Mouse (Mus musculus): ENCODE measurements around the gene Eef2. TPM values are rescaled to one million over a fixed set of nuclear protein-coding genes. Genes with fewer than 3 reads are reported as not detected.
A peak's percentile ranks its signal among the peaks of the same experiment; 100 is the strongest.
"Not testable (repeated sequence)": the region's sequence is repeated elsewhere in the genome, so short reads cannot be mapped to it uniquely, and the experiment has no call there.

Eef2 gene
- total and polyA plus RNA-seq, 3 experiments = 1,752 to 4,660 (median 2,649) TPM

DNA sequence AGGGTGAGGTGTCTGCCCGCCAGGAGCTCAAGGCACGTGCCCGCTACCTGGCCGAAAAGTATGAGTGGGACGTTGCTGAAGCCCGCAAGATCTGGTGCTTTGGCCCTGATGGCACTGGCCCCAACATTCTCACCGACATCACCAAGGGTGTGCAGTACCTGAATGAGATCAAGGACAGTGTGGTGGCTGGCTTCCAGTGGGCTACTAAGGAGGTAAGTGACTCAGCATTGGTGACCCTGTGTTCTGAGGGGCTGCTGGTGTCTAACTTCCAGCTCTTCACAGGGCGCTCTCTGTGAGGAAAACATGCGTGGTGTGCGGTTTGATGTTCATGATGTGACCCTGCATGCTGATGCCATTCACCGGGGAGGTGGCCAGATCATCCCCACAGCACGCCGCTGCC lies 4.5 kb downstream of the Eef2 start:
- Histone ChIP-seq H3K4me1 (ENCODE audit: control insufficient read depth in 1 of 2, insufficient read depth in 2 of 2) (peaks cover 22 to 50% of the 10 kb centered on the region in 2 experiments), H3K4me2 (ENCODE audit: insufficient read depth, low read depth, poor library complexity, severe bottlenecking) (no peak overlapping the region), H3K27me3 (replicated peaks) (no peaks in the 10 kb centered on the region), H3K9me3 (replicated peaks; ENCODE audit: low read length) (no peaks in the 10 kb centered on the region), H3K9ac (ENCODE audit: insufficient read depth, low read depth) (no peak overlapping the region), H3K79me2 (replicated peaks; ENCODE audit: control insufficient read depth, extremely low read depth, insufficient read depth, poor library complexity, severe bottlenecking) (peaks cover 42% of the 10 kb centered on the region), H3K36me3 (replicated peaks in 1 of 2; ENCODE audit: control insufficient read depth in 1 of 2, insufficient read depth in 1 of 2, low read length in 1 of 2) (peaks cover 60 to 73% of the 10 kb centered on the region in 2 experiments), H3K27ac (ENCODE audit: insufficient read depth, low read depth) (no peak overlapping the region; the same call in 1 of the 2 replicates), H3K4me3 (replicated peaks in 1 of 3; ENCODE audit: low read depth in 2 of 3, low read length in 2 of 3, poor library complexity in 1 of 3) (no peak overlapping the region)
- no peak for TF ChIP-seq JUND (conservative IDR thresholded peaks at IDR 0.05; ENCODE audit: low read depth, low read length)
- no peak for TF ChIP-seq TCF12 (IDR thresholded peaks at IDR 0.05; ENCODE audit: low read depth, low read length)
- no peak for TF ChIP-seq CHD1 (IDR thresholded peaks at IDR 0.05; ENCODE audit: low read depth, low read length)
- 0 out of 2 replicates have a peak, but pooled peaks have one; percentile 1 for TF ChIP-seq POLR2AphosphoS2 (IDR thresholded peaks at IDR 0.05; ENCODE audit: low read depth, low read length)
- no peak for TF ChIP-seq MAX (IDR thresholded peaks at IDR 0.05; ENCODE audit: low read length)
- no peak for TF ChIP-seq USF1 (IDR thresholded peaks at IDR 0.05; ENCODE audit: low read depth, low read length)
- TF ChIP-seq USF2 (conservative IDR thresholded peaks at IDR 0.05; ENCODE audit: low read depth, low read length) = no peak
- in situ Hi-C loops (cut with MboI; ENCODE audit: low pct_ligation_motif_present, low pct_unique_long_range_greater_than_20kb, low sequenced_read_pairs) (no loop called here), dilution Hi-C loops (cut with MboI; ENCODE audit: extremely low pct_ligation_motif_present, extremely low pct_unique_long_range_greater_than_20kb, low sequenced_read_pairs) (no loop called here)
- no peak for DNase-seq (ENCODE audit: extremely low read depth)

DNA sequence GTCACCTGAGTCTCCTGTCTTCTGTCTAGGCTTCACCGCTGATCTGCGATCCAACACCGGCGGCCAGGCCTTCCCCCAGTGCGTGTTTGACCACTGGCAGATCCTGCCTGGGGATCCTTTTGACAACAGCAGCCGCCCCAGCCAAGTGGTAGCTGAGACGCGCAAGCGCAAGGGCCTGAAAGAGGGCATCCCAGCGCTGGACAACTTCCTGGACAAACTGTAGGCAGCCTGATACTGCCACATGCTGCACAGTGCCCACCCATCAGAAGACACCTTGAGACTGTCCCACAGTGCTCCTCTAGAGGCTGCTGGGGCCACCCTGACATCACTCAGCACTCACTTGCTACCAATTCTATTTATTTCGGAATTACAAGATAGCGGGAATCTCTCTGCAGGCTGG lies 5.4 kb downstream of the Eef2 start:
- H3K4me3 ChIP-seq (replicated peaks in 1 of 3; ENCODE audit: low read depth in 2 of 3, low read length in 2 of 3, poor library complexity in 1 of 3); H3K27me3 ChIP-seq (replicated peaks); in situ Hi-C loops (cut with MboI; ENCODE audit: low pct_ligation_motif_present, low pct_unique_long_range_greater_than_20kb, low sequenced_read_pairs); H3K9me3 ChIP-seq (replicated peaks; ENCODE audit: low read length); H3K4me2 ChIP-seq (ENCODE audit: insufficient read depth, low read depth, poor library complexity, severe bottlenecking); dilution Hi-C loops (cut with MboI; ENCODE audit: extremely low pct_ligation_motif_present, extremely low pct_unique_long_range_greater_than_20kb, low sequenced_read_pairs); H3K9ac ChIP-seq (ENCODE audit: insufficient read depth, low read depth); DNase-seq (ENCODE audit: extremely low read depth); H3K27ac ChIP-seq (ENCODE audit: insufficient read depth, low read depth): not testable (repeated sequence)
- H3K36me3 ChIP-seq (replicated peaks in 1 of 2; ENCODE audit: control insufficient read depth in 1 of 2, insufficient read depth in 1 of 2, low read length in 1 of 2) = peaks cover 66 to 79% of the 10 kb centered on the region in 2 experiments
- peaks cover 22 to 49% of the 10 kb centered on the region in 2 experiments for H3K4me1 ChIP-seq (ENCODE audit: control insufficient read depth in 1 of 2, insufficient read depth in 2 of 2)
- H3K79me2 ChIP-seq (replicated peaks; ENCODE audit: control insufficient read depth, extremely low read depth, insufficient read depth, poor library complexity, severe bottlenecking) = peaks cover 38% of the 10 kb centered on the region

GRCm38 (mm10) chr10:81182336-81183333 lies 6.2 kb downstream of the Eef2 start, which contains the start of gene Dapk3:
Gene Dapk3 (plus strand): TSS chr10:81183005.
- in situ Hi-C loops (cut with MboI; ENCODE audit: low pct_ligation_motif_present, low pct_unique_long_range_greater_than_20kb, low sequenced_read_pairs) (no loop called here), dilution Hi-C loops (cut with MboI; ENCODE audit: extremely low pct_ligation_motif_present, extremely low pct_unique_long_range_greater_than_20kb, low sequenced_read_pairs) (no loop called here)
- Histone ChIP-seq H3K79me2 (replicated peaks; ENCODE audit: control insufficient read depth, extremely low read depth, insufficient read depth, poor library complexity, severe bottlenecking) (peaks cover 30% of the 10 kb centered on the region), H3K27me3 (replicated peaks) (no peaks in the 10 kb centered on the region), H3K4me2 (ENCODE audit: insufficient read depth, low read depth, poor library complexity, severe bottlenecking) (peak within 1 kb of the TSS; percentile 24), H3K4me3 (replicated peaks in 1 of 3; ENCODE audit: low read depth in 2 of 3, low read length in 2 of 3, poor library complexity in 1 of 3) (peak within 1 kb of the TSS; percentile 60 to 77 (median 66)), H3K9ac (ENCODE audit: insufficient read depth, low read depth) (peak within 1 kb of the TSS; percentile 64), H3K36me3 (replicated peaks in 1 of 2; ENCODE audit: control insufficient read depth in 1 of 2, insufficient read depth in 1 of 2, low read length in 1 of 2) (peaks cover 69 to 81% of the 10 kb centered on the region in 2 experiments), H3K27ac (ENCODE audit: insufficient read depth, low read depth) (peak within 1 kb of the TSS; percentile 85), H3K9me3 (replicated peaks; ENCODE audit: low read length) (no peaks in the 10 kb centered on the region), H3K4me1 (ENCODE audit: control insufficient read depth in 1 of 2, insufficient read depth in 2 of 2) (peaks cover 22 to 49% of the 10 kb centered on the region in 2 experiments)
- DNase-seq (ENCODE audit: extremely low read depth) = peak; percentile 100
- TF ChIP-seq ELF1 (IDR thresholded peaks at IDR 0.05; ENCODE audit: low read depth, low read length) = peak; percentile 96
- no peak for TF ChIP-seq E2F4 (IDR thresholded peaks at IDR 0.05; ENCODE audit: insufficient replicate concordance, low read depth, low read length)
- TF ChIP-seq ETS1 (conservative IDR thresholded peaks at IDR 0.05; ENCODE audit: low read depth, low read length) = no peak
- peak; percentile 67; the same call in 1 of the 2 replicates for TF ChIP-seq USF2 (conservative IDR thresholded peaks at IDR 0.05; ENCODE audit: low read depth, low read length)
- TF ChIP-seq ZNF384 (IDR thresholded peaks at IDR 0.05; ENCODE audit: low read depth, low read length) = no peak
- peak; percentile 99 for TF ChIP-seq ZMIZ1 (IDR thresholded peaks at IDR 0.05; ENCODE audit: low read depth, low read length)
- TF ChIP-seq CHD2 (IDR thresholded peaks at IDR 0.05; ENCODE audit: low read length) = peak; percentile 97
- TF ChIP-seq UBTF (IDR thresholded peaks at IDR 0.05; ENCODE audit: low read depth, low read length) = no peak
- TF ChIP-seq EP300 (IDR thresholded peaks at IDR 0.05; ENCODE audit: low read length) = no peak
- peak; percentile 30; the same call in 1 of the 2 replicates for TF ChIP-seq ZKSCAN1 (IDR thresholded peaks at IDR 0.05; ENCODE audit: borderline replicate concordance, low read depth, low read length)
- TF ChIP-seq NELFE (IDR thresholded peaks at IDR 0.05; ENCODE audit: low read depth, low read length) = peak; percentile 62; the same call in 1 of the 2 replicates
- peak; percentile 46 for TF ChIP-seq MAX (IDR thresholded peaks at IDR 0.05; ENCODE audit: low read length)
- TF ChIP-seq TCF12 (IDR thresholded peaks at IDR 0.05; ENCODE audit: low read depth, low read length) = peak; percentile 56; the same call in 1 of the 2 replicates
- peak; percentile 73; the same call in 1 of the 2 replicates for TF ChIP-seq KAT2A (IDR thresholded peaks at IDR 0.05; ENCODE audit: insufficient replicate concordance, low read length)
- TF ChIP-seq TBP (conservative IDR thresholded peaks at IDR 0.05; ENCODE audit: low read depth, low read length) = no peak
- TF ChIP-seq HCFC1 (IDR thresholded peaks at IDR 0.05; ENCODE audit: low read depth, low read length) = peak; percentile 86
- TF ChIP-seq RCOR1 (conservative IDR thresholded peaks at IDR 0.05; ENCODE audit: low read depth, low read length) = 0 out of 2 replicates have a peak, but pooled peaks have one; percentile 42
- no peak for TF ChIP-seq RAD21 (IDR thresholded peaks at IDR 0.05; ENCODE audit: low read depth, low read length)
